Mouse (Mus musculus) kidney, adult 2 months (tissue): ENCODE results near the gene Rbfox3. TPM values are rescaled to one million over a fixed set of nuclear protein-coding genes. Genes with fewer than 3 reads are reported as not detected.

Experiments used
- DNase-seq: peaks from one replicate; pipeline ENCODE4 v3.0.0; 2021
- H3K27ac ChIP-seq: fragments of 200-500 bp; 2 replicates; pipeline ENCODE4 v1.5.1; 2012; ENCODE audit warnings: low read depth, low read length, control low read depth, inconsistent platforms; ENCODE audit not compliant: insufficient read depth
- H3K27me3 ChIP-seq: fragments of 200-500 bp; replicated peaks from 2 replicates; pipeline ENCODE4 v1.6.1; 2012; ENCODE audit warnings: mild to moderate bottlenecking, moderate library complexity, low read length, inconsistent platforms; ENCODE audit not compliant: control insufficient read depth, insufficient read depth
- H3K36me3 ChIP-seq: fragments of 200-500 bp; 2 replicates; pipeline ENCODE4 v1.6.1; 2012; ENCODE audit warnings: mild to moderate bottlenecking, moderate library complexity, low read length, inconsistent platforms; ENCODE audit not compliant: control insufficient read depth, insufficient read depth
- H3K4me1 ChIP-seq: fragments of 200-500 bp; 2 replicates; pipeline ENCODE4 v1.6.1; 2011; ENCODE audit warnings: low read length; ENCODE audit not compliant: control insufficient read depth, insufficient read depth
- H3K4me3 ChIP-seq: fragments of 200-500 bp; 2 replicates; pipeline ENCODE4 v1.5.1; 2011; ENCODE audit warnings: mild to moderate bottlenecking, low read depth, low read length, control low read depth; ENCODE audit not compliant: insufficient read depth
- CTCF ChIP-seq: fragments of 200-500 bp; conservative IDR thresholded peaks from 2 replicates; pipeline ENCODE4 v1.5.1; 2011; ENCODE audit warnings: low read depth, mild to moderate bottlenecking, control low read depth, low read length, moderate library complexity, mixed read lengths; ENCODE audit not compliant: insufficient read depth, insufficient read length
- POLR2A ChIP-seq: fragments of 200-500 bp; IDR thresholded peaks from one replicate; pipeline ENCODE4 v1.6.1; 2011; ENCODE audit warnings: low read depth, low read length, control low read depth
- WGBS: fragments of 180-500 bp; shearing (Covaris S2); methylation state at CpG from one replicate; pipeline ENCODE4 v1.1.7; 2018; 5-methylcytosine and 5-hydroxymethylcytosine counted together
- polyA plus RNA-seq: library from polyadenylated mRNA; depleted of rRNA; stranded (reverse); fragments of >200 nt; gene quantifications from 2 replicates; pipeline ENCODE4 v1.2.3, GENCODE M21; 2012

Gene Rbfox3
- polyA plus RNA-seq, 1 experiment = 0.27 TPM

DNA sequence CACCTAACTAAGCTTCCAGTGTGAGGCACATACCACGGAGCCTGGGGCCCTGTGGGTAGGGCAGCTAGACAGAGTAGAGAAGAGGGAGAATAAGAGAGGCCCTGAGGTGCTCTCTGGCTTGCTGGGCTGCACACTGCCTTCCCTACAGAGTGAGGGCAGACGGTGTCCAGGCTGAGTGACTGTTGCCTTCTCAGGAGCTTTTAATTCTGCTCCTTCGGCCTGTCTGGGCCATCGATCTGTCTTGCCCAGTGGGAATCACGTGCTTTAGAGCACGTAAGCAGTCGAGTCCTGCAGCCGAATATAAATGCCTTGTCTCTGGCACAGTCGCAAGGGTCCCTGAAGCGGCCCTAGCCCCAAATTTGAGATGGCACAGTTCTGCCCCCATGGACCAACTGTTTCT, 641 bp downstream of the Rbfox3 start:
- no peaks in the 10 kb centered on the region for H3K36me3 ChIP-seq
- H3K4me3 ChIP-seq = no peak overlapping the region
- no peak overlapping the region for H3K27ac ChIP-seq
- H3K4me1 ChIP-seq = no peaks in the 10 kb centered on the region
- WGBS = 85% methylated on average over 10 of the region's 10 CpGs
- no peak for DNase-seq
- TF ChIP-seq POLR2A (no peak), CTCF (no peak)
- peaks cover 5% of the 10 kb centered on the region for H3K27me3 ChIP-seq

DNA sequence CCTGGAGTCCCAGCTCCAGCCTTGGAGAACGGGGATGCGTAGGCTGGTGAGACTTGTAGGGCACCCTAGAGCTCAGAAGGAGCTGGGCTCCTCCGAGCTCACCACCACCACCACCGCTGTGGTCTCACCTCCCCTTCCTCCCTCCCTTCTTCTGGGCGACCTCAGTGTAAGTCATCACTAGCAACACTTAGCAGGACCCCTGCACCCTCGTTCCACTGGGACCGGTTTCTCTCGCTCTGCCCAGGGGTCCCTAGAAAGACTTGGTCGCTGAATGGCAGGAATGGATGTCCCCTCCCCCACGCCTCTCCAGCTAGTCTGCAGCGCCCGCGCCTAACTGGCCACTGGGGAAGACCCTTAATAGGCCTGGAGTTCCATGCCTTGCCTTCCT, 1.6 kb downstream of the Rbfox3 start:
- TF ChIP-seq POLR2A (no peak), CTCF (no peak)
- H3K4me3 ChIP-seq = no peak overlapping the region
- no peak overlapping the region for H3K27ac ChIP-seq
- 1% methylated on average over 13 of the region's 13 CpGs for WGBS
- no peak for DNase-seq
- H3K36me3 ChIP-seq = no peaks in the 10 kb centered on the region
- H3K4me1 ChIP-seq = no peaks in the 10 kb centered on the region
- H3K27me3 ChIP-seq = peaks cover 5% of the 10 kb centered on the region

DNA sequence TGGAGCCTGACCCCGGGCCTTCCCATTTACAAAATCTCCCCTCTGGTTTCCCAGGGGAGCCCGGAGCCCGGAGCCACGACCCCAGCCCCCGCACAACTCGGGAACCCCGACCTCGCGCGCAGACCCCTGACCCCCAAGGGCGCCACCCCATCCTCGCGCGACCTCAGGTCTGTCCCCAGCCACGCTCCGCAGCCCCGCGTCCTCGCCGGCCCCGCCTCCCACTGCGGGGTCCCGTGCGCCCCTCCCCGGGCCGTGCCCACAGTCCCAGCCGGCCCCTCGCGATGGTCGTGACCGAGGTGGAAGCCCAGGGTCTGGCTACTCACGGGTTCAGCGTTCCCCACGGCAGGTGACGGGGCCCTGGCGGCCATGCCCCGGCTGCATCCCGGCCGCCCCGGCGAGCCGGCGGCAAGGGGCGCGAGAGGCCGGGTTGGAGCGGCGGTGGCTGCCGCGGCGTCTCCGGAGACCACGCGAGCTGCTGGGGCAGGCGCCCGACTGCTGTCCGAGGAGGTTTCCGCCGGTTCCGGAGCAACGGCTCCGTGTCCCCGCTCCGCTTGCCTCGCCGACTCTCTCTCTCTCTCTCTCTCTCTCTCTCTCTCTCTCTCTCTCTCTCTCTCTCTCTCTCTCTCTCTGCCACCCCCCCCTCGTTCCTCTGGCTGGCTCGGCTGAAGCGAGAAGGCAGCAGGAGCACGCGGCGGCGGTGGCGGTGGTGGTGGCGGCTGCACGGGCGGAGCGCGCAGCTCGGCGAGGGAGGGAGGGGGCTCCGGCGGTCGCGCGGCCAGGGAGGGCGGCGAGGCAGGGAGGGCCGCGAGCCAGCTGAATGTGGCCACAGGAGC, 2.2 kb downstream of the Rbfox3 start:
- DNase-seq = no peak
- H3K36me3 ChIP-seq = no peaks in the 10 kb centered on the region
- H3K4me3 ChIP-seq = no peak overlapping the region
- no peak overlapping the region for H3K27ac ChIP-seq
- TF ChIP-seq CTCF (no peak), POLR2A (no peak)
- H3K4me1 ChIP-seq = no peaks in the 10 kb centered on the region
- under 1% methylated on average over 62 of the region's 90 CpGs for WGBS
- peaks cover 5% of the 10 kb centered on the region for H3K27me3 ChIP-seq

DNA sequence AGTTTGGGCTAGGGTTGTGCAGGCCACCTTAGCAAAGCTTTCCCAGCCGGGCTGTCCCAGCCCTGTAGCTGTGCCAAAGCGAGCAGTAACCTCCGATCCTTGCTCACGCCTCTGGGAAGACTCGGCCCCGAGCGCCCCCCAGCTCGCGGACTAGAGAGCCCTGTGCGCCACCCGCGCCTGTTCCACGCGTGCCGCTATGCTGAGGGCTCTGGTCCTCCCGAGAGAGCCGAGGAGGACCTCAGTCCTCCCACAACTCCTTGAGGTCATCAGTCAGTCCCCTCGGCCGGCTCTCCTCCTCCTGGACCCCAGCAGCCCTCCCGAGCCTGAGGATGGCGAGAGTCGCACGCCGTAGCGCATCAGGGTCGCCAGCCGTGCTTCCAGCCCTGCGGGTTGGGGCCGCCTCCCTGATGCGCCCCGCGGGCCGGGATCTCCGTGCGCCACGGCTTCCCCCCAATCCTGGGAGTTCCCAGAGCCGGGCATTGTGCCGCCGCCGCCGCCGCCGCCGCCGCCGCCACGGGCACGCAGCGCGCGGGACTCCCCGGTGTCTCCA, 2.9 kb downstream of the Rbfox3 start:
- Histone ChIP-seq H3K4me1 (no peaks in the 10 kb centered on the region), H3K27me3 (peaks cover 5% of the 10 kb centered on the region), H3K36me3 (no peaks in the 10 kb centered on the region), H3K4me3 (no peak overlapping the region), H3K27ac (no peak overlapping the region)
- TF ChIP-seq CTCF (no peak), POLR2A (no peak)
- DNase-seq = no peak
- 2% methylated on average over 52 of the region's 52 CpGs for WGBS

DNA sequence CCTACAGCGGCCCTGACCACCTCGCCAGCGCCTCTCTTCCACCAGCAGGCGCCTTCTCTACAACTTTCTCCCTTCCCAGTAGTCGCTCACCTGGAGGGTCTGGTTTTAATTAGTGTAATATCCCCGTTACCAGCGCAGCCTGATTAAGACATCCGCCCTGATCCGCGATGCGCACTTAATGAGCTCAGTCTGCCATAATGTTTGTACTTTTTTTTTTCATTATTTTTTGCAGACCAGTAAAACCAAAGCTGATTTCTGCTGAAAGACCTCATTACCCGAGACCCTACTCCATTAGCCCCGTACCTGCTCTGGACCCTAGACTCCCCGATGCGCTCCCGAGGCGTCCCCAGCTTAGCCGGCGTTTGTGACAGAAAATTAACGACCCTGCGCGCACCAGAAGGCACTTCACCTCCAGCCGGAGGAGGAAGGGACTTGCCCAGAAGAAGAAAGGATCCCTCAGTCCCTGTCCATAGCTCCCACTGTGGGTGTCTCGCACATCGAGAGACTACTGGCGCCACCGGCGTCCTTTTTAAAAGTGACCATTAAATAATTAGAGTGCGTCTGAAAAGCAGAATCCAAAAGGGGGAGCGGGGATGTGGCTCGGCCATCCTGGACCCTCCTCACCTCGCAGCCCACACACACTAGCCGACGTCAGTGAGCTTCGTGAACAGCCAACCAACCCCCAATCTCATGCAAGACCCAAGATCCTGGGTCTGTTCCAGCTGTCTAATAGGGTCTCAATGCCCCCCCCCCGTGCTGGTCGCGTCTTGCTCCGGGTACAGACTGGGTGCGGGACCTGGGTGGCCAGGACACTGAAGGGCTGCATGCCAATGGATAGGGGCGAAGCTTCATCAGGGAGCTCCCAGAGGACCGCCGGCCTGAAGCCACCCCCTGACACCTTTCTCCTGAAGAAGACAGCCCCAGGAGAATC, 3.7 kb downstream of the Rbfox3 start:
- Histone ChIP-seq H3K27me3 (peaks cover 5% of the 10 kb centered on the region), H3K27ac (no peak overlapping the region), H3K4me1 (no peaks in the 10 kb centered on the region), H3K36me3 (no peaks in the 10 kb centered on the region), H3K4me3 (no peak overlapping the region)
- TF ChIP-seq CTCF (no peak), POLR2A (no peak)
- WGBS = 3% methylated on average over 43 of the region's 43 CpGs
- no peak for DNase-seq

DNA sequence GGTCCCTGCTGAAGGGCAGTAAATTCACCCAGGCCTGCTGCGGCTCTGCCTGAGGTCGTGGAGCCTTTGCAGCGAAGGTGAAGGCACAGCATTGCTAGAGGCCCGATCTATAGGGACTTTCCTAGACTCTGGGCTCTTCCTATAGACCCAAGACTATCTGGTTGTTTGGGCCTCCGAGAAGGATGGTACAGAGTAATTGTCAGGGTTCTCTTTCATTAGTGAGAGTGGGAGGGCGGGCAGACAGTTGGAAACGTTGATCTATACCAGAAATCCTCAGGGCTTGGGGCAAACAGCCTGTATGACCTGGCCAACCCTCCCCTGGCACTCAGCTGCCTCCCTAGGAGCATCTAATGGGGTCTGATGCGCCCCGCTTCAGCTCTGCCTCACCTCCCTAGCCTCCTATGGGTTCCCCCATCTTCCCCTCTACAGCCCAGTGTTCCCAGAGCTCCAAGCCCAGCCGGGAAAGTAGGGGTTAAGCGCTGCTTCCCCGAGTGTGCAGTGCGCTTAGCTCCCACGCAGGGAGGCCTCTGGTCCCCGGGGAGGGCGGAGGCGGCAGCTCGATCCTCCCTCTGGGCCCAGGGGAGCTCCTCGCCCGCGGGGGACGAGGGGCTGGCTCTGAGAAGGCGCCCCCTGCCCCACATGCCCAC, 4.5 kb downstream of the Rbfox3 start:
- Histone ChIP-seq H3K27me3 (peaks cover 5% of the 10 kb centered on the region), H3K4me3 (no peak overlapping the region), H3K27ac (no peak overlapping the region), H3K36me3 (no peaks in the 10 kb centered on the region), H3K4me1 (no peaks in the 10 kb centered on the region)
- no peak for DNase-seq
- 4% methylated on average over 23 of the region's 23 CpGs for WGBS
- TF ChIP-seq CTCF = no peak
- no peak for TF ChIP-seq POLR2A
